Mouse (Mus musculus): ENCODE data around the gene Fam207a.

Fam207a gene

DNA sequence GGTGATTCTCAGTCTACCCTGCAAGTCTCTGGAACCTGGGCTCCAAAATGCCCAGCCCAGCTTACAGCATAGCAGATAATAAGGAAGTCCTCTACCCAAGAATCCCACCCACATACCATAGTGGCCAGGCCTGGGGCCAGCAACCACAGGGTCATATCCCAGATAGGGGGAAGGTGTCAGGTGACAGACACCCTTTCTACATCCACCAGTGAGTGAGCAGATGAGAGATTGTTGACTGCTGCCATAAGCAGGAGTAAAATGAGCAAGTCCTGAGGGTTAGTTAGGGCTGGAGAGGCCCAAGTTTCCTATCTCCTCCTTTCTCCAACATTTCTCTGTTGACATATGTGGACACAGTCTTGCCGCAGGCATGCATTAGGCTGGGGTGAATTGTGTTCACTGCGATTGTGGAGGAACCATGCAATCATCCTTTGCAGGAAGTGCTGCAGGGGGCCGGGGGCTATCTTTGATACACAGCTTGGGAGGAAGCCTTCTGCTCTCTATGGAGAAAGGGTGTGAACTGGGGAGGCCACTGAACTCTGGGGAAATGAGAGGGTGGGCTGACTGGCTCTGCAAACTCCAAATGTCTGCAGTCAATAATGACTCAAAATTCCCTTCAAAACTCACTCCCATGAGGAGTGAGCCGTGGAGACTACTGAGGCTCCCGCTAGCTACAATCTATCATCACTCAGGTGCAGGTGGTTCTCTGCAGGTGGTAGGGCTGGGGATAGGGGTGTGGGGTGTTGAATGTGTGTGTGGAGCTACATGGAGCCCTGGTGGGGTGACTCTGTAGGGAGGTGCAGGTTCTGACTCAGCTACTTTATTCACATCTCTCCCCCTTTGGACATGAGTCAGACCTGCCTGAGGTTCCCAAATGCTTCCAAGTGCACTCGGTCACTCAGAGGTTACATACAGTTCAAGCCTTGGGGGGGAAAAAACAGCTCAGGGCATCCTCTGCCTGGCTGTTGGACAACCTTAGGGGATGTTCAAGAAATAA, 15.7 kb upstream of the Fam207a start:
- ATAC-seq (ENCODE audit: insufficient number of reproducible peaks, low FRiP score, low TSS enrichment) = no peak

DNA sequence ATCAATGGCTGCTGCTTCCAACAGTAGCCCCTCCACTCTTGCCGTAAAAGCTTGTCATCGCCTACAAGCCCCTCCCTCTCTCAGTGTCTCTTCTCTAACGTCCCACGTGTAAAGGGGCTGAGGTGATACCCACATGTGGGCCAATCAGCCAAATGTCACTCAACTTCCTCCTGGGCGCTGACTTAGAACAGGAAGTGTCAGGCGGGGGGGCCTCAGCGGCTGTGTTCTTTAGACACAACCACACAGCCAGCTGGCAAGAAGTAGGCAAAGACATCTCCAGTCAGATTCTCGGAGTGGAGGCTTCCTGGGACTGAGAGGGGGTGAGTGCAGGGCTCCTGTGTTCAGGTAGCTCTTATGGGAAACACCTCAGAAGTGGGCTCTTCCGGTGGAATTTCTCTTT, 14.6 kb upstream of the Fam207a start, which contains the start of gene Itgb2:
TSS of gene Itgb2 (plus strand) at position 113 of the 400 bp plus-strand sequence.
- no peak for ATAC-seq (ENCODE audit: insufficient number of reproducible peaks, low FRiP score, low TSS enrichment)

DNA sequence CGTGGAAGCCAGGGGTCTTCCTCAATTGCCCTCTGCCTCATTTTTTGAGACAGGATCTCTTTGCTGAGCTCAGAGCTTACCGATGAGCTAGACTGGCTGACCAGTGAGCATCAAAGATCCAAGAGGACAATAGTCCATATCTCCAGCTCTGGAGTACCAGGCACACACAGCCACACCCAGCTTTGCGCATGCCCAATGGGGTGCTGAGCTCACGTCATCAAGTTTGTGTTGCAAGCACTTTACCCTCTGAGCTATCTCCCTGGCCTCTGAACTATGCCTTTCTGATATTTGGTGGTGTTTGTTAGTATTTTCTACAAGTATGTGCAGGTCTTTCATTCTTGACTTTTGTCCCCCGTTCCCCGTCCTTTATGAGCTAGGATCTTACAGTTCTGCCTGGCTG, 13.0 kb upstream of the Fam207a start:
- ATAC-seq (ENCODE audit: insufficient number of reproducible peaks, low FRiP score, low TSS enrichment) = no peak

DNA sequence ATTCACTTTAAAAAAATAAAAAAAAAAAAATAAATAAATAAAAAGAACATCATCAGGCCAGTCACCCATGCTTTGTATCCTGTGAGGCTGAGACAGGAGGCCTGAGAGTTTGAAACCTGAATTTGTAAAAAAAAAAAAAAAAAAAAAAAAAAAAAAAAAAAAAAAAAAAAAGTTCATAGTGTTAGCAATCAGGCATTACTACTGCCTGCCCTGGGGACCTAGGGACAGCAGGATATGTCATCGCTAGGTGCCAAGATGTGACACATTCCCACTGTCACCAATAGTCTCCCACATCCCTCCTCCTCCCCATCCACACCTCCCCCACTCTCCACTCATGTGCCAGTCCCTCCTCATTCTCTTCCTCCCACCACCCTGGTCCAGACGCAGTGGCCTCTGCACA, 10.9 kb upstream of the Fam207a start:
- ATAC-seq (ENCODE audit: insufficient number of reproducible peaks, low FRiP score, low TSS enrichment) = no peak

DNA sequence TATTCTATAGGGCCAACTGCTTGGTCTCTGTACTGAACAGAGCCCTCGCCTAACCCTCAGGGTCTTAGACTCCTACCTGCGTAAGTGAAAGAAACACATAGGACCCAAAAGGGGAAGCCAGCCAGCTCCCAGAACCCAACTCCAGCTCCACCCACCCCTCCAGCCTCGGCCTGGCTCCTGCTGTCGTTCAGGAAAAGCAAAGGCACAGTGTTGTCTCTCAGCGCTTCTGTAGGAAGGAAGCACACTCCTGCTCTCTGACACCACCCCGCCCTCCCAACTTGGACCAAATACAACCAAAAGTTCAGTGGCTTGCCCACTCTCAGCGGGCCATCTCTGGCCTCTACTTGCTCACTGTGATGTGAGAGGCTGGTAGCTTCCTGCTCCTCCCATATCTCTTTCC, 7.7 kb upstream of the Fam207a start:
- ATAC-seq (ENCODE audit: insufficient number of reproducible peaks, low FRiP score, low TSS enrichment) = no peak

DNA sequence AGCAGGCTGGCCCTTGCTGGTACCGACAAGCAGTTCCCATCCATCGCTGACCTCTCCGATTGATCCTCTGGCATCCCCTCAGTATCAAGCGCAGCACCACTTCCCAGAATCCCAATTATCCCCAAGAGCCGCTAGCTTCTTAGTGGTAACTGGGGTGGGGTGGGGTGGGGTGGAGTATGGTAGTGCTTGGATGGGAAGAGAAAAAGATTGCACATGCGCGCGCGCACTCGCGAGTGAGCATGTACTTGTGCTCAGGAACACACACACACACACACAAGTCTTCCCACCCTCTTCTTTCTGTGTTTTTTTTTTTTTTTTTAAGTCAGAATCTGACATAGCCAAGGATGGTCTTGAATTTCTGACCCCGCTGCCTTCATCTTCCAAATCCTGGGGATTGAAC, 7.2 kb upstream of the Fam207a start:
- no peak for ATAC-seq (ENCODE audit: insufficient number of reproducible peaks, low FRiP score, low TSS enrichment)

DNA sequence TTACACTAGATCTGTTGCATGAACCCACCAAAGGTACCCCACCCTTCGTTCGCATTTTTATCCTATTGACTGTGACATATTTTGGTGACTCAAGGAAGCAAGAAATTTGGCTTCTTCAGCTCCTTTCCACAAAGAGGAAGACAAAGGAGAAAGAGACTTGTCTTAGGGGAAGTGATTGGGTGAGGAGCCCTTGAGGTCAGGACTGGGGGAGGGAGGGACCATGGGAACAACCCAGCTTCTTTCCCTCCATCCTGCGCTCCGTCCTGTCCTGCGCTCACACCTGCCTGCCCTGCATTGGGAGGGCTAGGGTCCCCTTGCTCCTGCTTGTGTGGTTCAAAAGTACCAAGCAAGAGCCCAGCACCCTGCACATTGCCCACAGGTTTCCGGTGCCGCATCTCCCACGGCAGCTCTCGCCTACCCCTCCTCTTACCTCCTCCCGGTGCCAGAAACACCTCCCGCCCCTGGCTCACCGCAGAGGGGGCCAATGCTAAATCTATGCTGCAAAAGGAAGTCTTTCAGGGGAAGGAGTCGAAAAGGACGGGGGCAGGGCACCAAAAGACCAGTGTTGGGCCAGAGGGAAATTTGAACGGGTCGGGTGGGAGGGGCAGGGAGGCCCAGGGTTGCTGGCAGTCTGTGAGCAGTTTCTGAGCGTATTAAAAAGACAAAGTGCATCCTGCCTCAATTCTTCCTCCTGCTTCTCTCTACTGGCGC, 6.6 kb upstream of the Fam207a start:
- no peak for ATAC-seq (ENCODE audit: insufficient number of reproducible peaks, low FRiP score, low TSS enrichment)

DNA sequence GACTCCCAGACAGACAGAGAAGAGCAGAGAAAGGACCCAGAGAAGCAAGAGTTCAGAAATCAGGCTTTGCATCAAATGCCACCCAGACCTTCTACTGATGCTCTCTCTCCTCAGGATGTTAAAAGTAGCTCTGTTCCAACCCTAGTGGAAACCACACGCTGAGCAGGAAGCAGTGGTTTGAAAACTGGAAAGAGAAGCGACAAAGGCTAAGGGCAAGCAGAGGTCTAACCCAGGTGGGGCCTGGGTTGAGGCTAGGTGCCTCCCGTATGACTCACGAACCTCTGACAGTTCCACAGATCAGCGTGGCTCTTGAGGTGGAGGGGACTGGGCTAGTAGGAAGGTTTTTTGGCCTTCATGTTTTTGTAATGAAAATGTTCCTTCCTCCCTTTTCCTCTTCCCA, 4.9 kb upstream of the Fam207a start:
- ATAC-seq (ENCODE audit: insufficient number of reproducible peaks, low FRiP score, low TSS enrichment) = no peak

DNA sequence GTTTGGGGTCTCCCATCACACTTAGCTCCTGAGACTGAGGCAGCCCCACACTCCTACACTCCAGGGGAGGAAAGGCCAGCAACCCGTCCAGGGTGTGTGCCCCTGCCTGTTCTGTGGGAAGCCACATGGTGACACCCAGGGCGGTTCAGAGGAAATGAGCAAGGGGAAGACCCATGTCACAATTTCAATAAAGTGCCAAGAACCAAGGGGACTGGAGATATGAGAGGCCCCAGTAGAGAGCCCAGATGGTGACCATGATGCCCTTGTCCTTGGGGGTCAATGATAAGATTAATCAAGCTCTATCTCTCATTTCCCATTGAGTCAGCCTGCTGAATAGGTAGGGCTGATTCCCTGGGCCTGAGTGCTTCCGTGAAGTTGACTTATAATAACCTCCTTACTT, 3.6 kb upstream of the Fam207a start:
- no peak for ATAC-seq (ENCODE audit: insufficient number of reproducible peaks, low FRiP score, low TSS enrichment)

DNA sequence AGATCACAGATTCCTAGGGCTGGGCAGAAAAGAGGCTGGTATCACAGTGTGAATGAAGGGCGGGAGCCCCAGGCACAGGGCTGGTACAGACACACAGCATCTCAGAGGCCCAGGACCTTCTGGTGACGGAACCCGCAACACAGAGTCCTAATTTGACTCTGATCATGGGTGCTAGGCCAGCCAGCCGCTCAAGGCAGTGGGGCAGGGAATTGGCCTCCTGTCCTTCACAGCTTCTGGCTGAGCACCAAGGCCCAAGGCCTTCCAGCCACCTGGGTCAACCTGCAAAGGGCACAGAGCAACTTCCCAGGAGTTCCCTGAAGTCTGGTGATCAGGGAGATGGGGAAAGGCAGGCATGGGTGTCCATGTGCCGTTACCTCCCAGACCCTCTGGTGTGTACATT, 2.2 kb upstream of the Fam207a start:
- ATAC-seq (ENCODE audit: insufficient number of reproducible peaks, low FRiP score, low TSS enrichment) = no peak

DNA sequence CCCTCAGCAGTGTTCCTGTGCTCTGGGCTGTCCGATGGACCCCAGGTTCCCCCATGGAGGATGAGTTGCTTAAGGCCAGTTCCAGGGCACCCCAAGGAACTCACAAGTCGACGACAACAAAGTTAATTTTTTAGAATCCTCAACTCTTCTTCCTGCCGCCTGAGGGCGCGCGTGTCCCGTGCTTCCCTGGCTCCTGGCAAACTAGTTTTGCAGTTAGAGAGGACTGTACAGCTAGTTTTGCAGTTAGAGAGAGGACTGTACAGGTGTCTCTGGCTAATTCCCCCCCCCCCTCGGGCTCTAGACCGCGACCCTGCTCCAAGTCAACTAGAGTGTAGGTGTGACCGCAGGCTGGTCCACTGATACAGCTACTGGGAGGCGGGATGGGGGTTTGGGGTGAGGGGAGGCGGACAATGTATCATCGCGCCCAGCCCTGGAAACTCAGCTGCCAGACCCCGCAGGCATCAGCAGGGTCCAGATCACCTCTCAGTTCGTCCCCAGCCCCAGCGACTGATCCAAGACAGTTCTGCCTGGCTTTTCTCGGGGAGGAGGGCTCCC, 1.6 kb upstream of the Fam207a start:
- ATAC-seq (ENCODE audit: insufficient number of reproducible peaks, low FRiP score, low TSS enrichment) = peak; percentile 14; the same call in 1 of the 2 replicates

DNA sequence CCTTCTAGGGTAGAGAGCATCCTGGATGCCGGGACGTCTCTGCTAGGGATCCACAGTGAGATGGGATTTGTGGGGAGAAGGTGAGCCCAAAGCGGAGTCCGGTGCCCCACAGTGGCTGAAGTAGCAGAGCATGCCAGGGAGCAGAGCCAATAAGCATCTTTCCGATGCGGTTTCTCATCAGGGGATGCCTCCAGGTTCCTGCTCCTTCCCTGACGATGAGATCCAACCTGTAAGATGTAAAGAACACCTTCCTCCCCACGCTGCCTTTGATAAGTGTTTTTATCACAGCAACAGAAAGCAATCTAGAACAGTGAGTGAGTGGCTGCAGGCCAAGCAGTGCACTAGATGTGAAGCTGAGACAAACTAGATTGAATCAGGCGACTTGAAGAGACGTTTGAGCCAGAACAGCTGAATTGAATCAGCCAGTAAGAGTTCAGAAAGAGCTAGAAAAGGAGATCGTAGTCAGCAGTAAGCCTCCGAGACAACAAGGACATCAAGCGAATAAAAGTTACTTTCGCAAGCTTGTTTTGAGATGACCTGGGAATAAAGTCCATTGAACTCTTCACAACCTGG, 880 bp upstream of the Fam207a start:
- no peak for ATAC-seq (ENCODE audit: insufficient number of reproducible peaks, low FRiP score, low TSS enrichment)

DNA sequence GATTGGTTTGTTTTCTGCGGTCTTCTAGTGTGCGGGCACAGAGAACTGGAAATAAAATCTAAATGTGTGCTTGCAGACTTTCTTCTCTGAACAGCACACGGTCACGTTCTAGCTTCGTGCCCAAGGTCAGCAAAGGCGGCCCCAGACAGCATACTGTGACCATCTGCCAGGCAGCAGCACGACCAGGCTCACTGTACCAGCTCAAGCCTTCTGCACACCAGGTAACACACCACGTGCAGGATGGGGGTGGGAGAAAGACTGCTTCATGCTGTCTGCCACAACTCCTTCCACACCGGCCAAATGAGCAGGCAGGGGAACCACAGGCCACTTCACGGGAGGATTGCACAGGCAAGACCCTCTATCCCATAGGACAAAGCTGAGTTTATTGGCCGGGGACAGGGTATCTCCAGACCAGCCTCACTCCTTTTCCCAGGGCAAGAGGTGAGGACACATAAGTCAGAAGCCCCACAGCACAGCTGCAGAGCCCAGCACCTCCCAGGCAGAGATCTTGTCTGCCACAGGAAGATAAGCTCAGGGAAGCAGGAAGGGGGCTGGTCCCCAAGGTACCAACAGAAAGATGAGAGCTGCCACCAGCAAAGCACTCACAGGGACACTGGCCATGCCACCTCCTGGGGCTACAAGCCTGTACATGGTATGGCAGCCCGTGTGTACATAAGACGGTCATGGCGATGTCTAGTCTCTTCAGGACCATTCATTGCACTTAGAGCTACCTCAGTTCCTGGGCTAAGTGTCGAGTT, 5.2 kb downstream of the Fam207a start:
- ATAC-seq (ENCODE audit: insufficient number of reproducible peaks, low FRiP score, low TSS enrichment) = peak; percentile 38; the same call in 1 of the 2 replicates

DNA sequence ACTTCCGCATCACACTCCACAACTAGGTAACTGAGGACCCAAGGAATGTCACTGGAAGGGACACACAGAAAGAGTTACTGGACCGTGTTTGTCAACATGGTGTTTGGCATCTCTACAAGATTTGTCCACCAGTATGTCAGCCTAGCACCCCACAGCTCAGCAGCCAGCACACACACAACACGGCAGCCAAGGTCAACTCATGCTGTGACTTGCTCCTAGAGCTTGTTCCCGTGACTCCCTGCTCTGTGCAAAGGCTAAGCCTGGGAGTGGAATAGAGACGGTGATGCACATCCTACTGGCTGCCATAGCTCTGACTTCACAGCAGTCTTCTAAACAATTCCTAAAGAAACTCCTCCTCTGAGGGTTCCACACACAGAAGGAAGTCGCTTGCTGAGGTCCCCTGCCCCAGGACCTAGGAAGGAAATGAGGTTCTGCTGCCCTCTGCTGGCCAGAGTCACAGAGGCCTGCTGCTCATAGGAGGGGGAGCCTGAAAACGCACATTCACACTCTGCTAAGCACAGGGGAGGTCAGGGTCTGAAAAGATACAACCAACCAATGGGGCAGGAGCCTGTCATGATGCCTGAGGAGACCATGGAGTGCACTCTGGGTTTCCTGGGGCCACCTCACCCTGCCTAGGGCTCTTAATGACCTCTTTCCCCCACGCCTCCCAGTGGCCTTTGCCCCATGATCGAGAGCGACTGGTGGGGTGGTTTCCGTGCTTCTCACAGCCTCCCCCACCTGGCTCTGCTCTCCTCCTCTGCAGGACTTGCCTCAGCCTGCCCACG, 6.0 kb downstream of the Fam207a start:
- ATAC-seq (ENCODE audit: insufficient number of reproducible peaks, low FRiP score, low TSS enrichment) = peak; percentile 52

DNA sequence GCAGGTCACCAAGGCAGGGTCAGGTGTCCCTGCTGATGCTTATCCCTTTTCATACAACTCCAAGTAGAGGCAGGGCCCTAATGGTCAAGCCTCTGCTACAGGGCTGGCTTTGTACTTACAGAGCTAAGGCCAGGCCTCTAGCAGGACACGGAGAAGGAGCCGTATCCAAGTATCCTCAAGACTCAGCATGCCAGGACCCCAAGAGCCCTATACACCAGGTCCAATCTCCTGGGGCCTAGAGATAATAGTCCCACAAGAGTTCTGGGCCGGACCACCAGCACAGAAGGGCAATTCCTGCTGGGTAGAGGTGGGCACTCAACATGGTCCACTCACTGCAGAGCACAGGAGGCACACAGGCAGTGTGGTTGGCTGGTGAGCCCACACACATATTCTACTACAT, 6.8 kb downstream of the Fam207a start:
- ATAC-seq (ENCODE audit: insufficient number of reproducible peaks, low FRiP score, low TSS enrichment) = no peak

DNA sequence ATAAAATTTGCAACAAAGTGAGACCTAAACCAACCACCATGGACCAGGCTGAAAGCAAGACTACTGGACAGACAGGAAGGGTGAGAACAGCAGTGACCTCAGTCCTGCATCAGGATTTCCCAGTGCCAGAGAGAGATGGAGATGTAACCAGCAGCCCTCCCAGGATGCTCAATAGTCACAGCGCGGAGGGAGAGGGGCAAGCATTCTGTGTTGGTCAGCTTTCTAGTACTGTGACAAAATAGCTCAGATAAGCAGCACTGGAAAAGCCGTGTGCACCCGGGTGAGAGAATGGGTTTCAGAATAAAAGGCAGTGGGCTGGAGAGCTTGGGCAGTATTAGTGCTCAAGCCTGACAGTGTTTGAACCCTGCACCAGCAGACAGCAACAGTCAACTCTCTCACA, 7.8 kb downstream of the Fam207a start:
- ATAC-seq (ENCODE audit: insufficient number of reproducible peaks, low FRiP score, low TSS enrichment) = no peak

DNA sequence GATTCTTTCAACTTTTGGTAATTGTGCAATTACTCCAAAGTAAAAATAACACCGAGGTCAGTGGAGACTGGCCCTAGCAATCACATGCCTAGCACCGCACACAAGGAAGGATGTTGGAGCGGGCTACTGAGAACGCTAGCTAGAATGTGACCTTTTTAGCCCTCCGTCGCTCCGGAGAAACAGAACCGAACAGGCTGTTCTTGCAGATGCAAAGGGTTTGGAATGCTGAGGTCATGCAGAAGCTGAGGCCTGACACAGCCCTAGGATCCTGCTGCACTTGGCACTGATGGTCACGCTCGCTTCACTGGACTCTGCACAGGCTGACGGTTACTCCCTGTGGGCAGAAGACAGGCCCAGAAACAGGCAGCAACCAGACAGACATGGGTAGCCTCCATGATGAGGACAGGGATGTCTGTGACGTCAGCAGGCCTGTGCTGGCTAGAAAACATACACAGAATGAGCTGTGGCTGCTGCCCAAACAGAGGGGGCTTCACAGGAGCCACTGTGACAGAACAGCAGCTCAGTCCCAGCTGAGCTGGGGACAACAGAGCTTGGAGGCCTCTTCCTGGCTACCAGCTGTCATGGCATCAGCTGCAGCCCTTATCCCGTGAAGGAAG, 8.5 kb downstream of the Fam207a start:
- no peak for ATAC-seq (ENCODE audit: insufficient number of reproducible peaks, low FRiP score, low TSS enrichment)

DNA sequence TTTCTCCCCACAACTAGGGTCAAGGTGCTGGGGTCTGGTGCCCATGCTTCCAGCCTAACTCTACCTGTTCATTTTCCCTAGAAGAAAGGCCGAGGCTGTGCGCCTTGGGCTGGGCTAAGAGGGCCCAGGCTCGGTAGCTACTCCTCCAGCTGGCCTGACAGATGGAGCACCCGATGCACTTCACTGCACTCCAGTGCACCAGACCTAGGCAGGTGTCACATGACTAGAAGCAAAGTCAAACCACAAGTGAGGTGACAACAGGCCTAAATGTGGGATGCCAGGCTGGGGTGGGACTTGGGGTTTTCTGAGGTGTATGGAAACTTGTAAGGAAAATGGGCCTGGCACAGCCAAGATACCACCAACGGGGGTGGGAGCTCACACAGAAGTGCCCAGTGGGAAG, 9.1 kb downstream of the Fam207a start:
- ATAC-seq (ENCODE audit: insufficient number of reproducible peaks, low FRiP score, low TSS enrichment) = peak; percentile 46

DNA sequence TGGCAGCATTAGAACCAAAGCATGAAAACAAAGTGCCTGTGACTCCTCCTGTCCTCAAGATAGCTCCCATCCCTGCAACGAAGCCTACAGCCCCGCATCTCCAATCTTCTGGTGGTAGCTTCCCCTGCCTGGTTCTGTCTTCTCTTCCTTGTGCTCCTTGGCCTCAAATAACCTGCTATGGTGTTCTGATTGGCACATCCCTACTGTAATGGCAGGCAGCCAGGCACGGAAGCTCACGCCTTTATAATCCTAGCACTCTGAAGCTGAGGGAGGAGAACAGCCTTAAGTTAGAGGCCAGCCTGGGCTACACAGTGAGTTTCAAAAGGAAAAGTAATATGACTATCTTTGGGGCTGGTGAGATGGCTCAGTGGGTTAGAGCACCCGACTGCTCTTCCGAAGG, 11.4 kb downstream of the Fam207a start:
- no peak for ATAC-seq (ENCODE audit: insufficient number of reproducible peaks, low FRiP score, low TSS enrichment)
